Mouse (Mus musculus): ENCODE data around the gene Rsu1.
"Not testable (repeated sequence)": the region's sequence is repeated elsewhere in the genome, so short reads cannot be mapped to it uniquely, and the experiment has no call there.

The Rsu1 gene

GRCm38 (mm10) chr2:13224546-13224945 is 46.7 kb downstream of the Rsu1 start:
- no peak for DNase-seq (ENCODE audit: low read depth)

- DNase-seq (ENCODE audit: low read depth): no peak
Measured at GRCm38 (mm10) chr2:13223451-13223850, 47.8 kb downstream of the Rsu1 start.

GRCm38 (mm10) chr2:13220141-13220540 is 51.1 kb downstream of the Rsu1 start:
- no peak for DNase-seq (ENCODE audit: low read depth)

GRCm38 (mm10) chr2:13218112-13218511 is 53.1 kb downstream of the Rsu1 start:
- no peak for DNase-seq (ENCODE audit: low read depth)

GRCm38 (mm10) chr2:13206825-13207224 is 64.4 kb downstream of the Rsu1 start:
- DNase-seq (ENCODE audit: low read depth): no peak

GRCm38 (mm10) chr2:13206367-13206766 is 64.8 kb downstream of the Rsu1 start:
- no peak for DNase-seq (ENCODE audit: low read depth)

GRCm38 (mm10) chr2:13202805-13203475 is 68.3 kb downstream of the Rsu1 start:
- no peak for DNase-seq (ENCODE audit: low read depth)

GRCm38 (mm10) chr2:13199713-13200112 is 71.5 kb downstream of the Rsu1 start:
- no peak for DNase-seq (ENCODE audit: low read depth)

- no peak for DNase-seq (ENCODE audit: low read depth)
Measured at GRCm38 (mm10) chr2:13199033-13199432, 72.2 kb downstream of the Rsu1 start.

- DNase-seq (ENCODE audit: low read depth): no peak
Measured at GRCm38 (mm10) chr2:13195540-13195939, 75.7 kb downstream of the Rsu1 start.

- no peak for DNase-seq (ENCODE audit: low read depth)
Measured at GRCm38 (mm10) chr2:13192157-13192556, 79.1 kb downstream of the Rsu1 start.

GRCm38 (mm10) chr2:13190767-13191166 is 80.4 kb downstream of the Rsu1 start:
- DNase-seq (ENCODE audit: low read depth): no peak

- DNase-seq (ENCODE audit: low read depth): no peak
Measured at GRCm38 (mm10) chr2:13188831-13189495, 82.3 kb downstream of the Rsu1 start.

GRCm38 (mm10) chr2:13183124-13183523 is 88.1 kb downstream of the Rsu1 start:
- no peak for DNase-seq (ENCODE audit: low read depth)

- not testable (repeated sequence) for DNase-seq (ENCODE audit: low read depth)
Measured at GRCm38 (mm10) chr2:13181899-13182298, 89.3 kb downstream of the Rsu1 start.

GRCm38 (mm10) chr2:13177698-13178395 is 93.4 kb downstream of the Rsu1 start:
- DNase-seq (ENCODE audit: low read depth): no peak

- DNase-seq (ENCODE audit: low read depth): no peak
Measured at GRCm38 (mm10) chr2:13176304-13176620, 95.0 kb downstream of the Rsu1 start.

GRCm38 (mm10) chr2:13175536-13176303 is 95.5 kb downstream of the Rsu1 start:
- DNase-seq (ENCODE audit: low read depth): no peak

GRCm38 (mm10) chr2:13174461-13174860 is 96.8 kb downstream of the Rsu1 start:
- DNase-seq (ENCODE audit: low read depth): no peak

- no peak for DNase-seq (ENCODE audit: low read depth)
Measured at GRCm38 (mm10) chr2:13170651-13171050, 100.6 kb downstream of the Rsu1 start.

GRCm38 (mm10) chr2:13169962-13170361 is 101.3 kb downstream of the Rsu1 start:
- no peak for DNase-seq (ENCODE audit: low read depth)

GRCm38 (mm10) chr2:13169158-13169890 is 101.9 kb downstream of the Rsu1 start:
- no peak for DNase-seq (ENCODE audit: low read depth)

All from c-Kit-positive CD71-negative TER-119-negative erythroid progenitor cells, embryonic 14.5 days (primary cell).